Mouse (Mus musculus): ENCODE data around the gene Cp. TPM values are rescaled to one million over a fixed set of nuclear protein-coding genes. Genes with fewer than 3 reads are reported as not detected.
"Not testable (repeated sequence)": the region's sequence is repeated elsewhere in the genome, so short reads cannot be mapped to it uniquely, and the experiment has no call there.

Cp gene
- polyA plus RNA-seq, 1 experiment from 2014 or later, result 12.1 TPM

DNA sequence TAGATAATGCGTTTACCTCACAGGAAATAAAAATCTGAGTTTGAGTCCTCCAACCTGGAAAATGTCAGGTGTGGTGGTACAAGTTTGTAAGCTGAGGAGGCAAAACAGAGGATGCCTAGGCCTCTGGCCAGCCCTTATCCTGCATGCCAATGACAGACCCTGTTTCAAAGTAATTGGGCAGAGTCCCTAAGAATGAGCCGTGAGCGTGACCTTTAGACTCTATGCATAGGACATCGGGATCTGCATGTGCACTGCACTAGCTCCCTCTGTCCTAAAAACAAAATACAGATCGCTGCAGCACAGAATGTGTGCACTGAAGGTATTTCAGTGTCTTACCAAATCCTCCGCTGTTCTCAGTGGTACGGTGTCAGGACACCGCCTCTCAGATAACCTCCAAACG lies 53.6 kb downstream of the Cp start:
- no peaks in the 10 kb centered on the region for H3K9me3 ChIP-seq
- peaks cover 49% of the 10 kb centered on the region for H3K36me3 ChIP-seq

DNA sequence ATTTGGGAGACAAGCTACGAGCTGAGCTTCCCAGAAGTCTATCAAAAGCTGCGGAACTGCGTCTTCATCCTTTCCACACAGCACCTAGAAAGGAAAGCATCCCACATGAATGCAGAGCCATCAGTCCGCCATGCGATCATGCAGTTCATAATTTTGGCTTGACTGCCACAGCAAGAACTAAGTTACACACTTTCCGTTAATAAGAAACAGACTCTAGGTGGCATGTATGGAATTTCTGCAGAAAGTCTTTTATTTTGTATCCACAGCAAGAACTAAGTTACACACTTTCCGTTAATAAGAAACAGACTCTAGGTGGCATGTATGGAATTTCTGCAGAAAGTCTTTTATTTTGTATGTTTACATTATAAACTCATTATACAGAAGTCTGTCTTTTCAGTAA lies 54.1 kb downstream of the Cp start:
- not testable (repeated sequence) for H3K9me3 ChIP-seq; H3K4me2 ChIP-seq; H3K4me1 ChIP-seq (replicated peaks); H3K27me3 ChIP-seq; H3K27ac ChIP-seq; ATAC-seq (ENCODE audit: low FRiP score); H3K4me3 ChIP-seq; H3K9ac ChIP-seq
- H3K36me3 ChIP-seq, result peaks cover 53% of the 10 kb centered on the region
- 84% methylated on average over 7 of the region's 7 CpGs for WGBS

More for the DNA sequence above, 53.6 kb downstream of the Cp start:
- H3K27me3 ChIP-seq, result no peaks in the 10 kb centered on the region
- H3K9ac ChIP-seq, result no peak overlapping the region
- ATAC-seq (ENCODE audit: low FRiP score), result no peak
- H3K4me2 ChIP-seq, result no peak overlapping the region
- no peak overlapping the region for H3K27ac ChIP-seq
- 90% methylated on average over 9 of the region's 9 CpGs for WGBS
- no peaks in the 10 kb centered on the region for H3K4me1 ChIP-seq (replicated peaks)
- no peak overlapping the region for H3K4me3 ChIP-seq

DNA sequence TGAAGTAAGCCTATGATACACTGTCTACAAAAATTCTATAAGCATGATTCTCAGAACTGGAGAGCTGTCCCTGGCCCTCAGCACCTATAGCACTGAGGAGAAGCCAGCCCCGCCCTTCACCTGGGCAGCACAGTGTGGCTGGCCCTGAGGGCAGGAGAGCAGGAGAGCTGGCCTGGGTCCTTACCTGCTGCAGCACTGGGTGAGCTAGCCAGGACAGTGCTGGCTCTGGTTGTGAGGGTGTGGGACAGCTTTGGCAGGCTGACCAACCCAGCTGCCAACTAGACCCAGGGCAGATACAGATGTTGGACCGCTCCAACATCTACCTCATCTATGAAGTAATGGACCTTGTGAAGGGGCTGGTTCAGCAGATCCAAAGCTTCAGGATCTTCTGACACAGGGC lies 57.6 kb downstream of the Cp start:
- H3K9ac ChIP-seq, result no peak overlapping the region
- H3K9me3 ChIP-seq, result no peaks in the 10 kb centered on the region
- H3K4me1 ChIP-seq (replicated peaks), result no peaks in the 10 kb centered on the region
- no peaks in the 10 kb centered on the region for H3K27me3 ChIP-seq
- ATAC-seq (ENCODE audit: low FRiP score), result peak; percentile 66; the same call in 1 of the 2 replicates
- H3K36me3 ChIP-seq, result peaks cover 66% of the 10 kb centered on the region
- 97% methylated on average over 2 of the region's 2 CpGs for WGBS
- H3K4me2 ChIP-seq, result no peak overlapping the region
- no peak overlapping the region for H3K4me3 ChIP-seq
- H3K27ac ChIP-seq, result no peak overlapping the region

DNA sequence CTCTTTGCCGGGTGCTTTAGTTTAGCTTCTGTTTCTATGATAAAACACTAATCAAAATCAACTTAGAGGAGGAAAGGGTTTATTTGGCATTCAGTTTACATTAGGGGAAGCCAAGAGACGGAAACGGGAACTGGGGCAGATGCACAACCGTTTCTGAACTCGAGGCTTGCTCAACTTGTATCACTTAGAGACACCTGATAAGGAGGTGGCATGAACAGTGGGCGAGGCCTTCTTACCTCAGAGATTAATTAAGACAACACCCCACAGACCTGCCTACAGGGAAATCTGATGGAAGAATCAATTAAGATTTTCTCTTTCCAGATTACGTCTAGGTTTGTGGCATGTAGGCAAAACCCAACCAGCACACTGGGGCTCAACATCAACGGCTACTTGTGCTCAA lies 61.2 kb downstream of the Cp start:
- Histone ChIP-seq H3K27me3 (no peaks in the 10 kb centered on the region), H3K36me3 (peaks cover 73% of the 10 kb centered on the region), H3K4me3 (no peak overlapping the region), H3K9me3 (no peaks in the 10 kb centered on the region), H3K27ac (no peak overlapping the region), H3K4me2 (no peak overlapping the region), H3K4me1 (replicated peaks) (no peaks in the 10 kb centered on the region), H3K9ac (no peak overlapping the region)
- no peak for ATAC-seq (ENCODE audit: low FRiP score)
- WGBS, result 92% methylated on average over 8 of the region's 8 CpGs

DNA sequence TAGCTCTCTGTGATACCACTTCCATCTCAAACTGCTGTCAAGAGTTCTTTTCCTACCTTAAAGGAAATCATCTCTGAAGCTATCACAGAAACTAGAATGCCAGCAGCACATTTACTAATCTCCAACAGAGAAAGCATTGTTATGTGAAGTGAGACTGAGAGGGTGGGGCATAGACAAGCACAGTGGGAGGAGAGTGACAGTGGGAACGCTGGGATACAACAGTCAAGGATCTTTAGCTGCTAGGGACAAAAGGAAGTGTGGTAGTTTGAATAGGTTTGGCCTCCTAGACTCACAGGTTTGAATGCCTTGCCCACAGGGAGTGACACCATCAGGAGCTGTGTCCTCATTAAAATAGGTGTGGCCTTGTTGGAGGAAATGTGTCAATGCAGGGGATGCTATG lies 67.0 kb downstream of the Cp start:
- ATAC-seq (ENCODE audit: low FRiP score), result no peak
- Histone ChIP-seq H3K27me3 (no peaks in the 10 kb centered on the region), H3K27ac (no peak overlapping the region), H3K9me3 (no peaks in the 10 kb centered on the region), H3K4me3 (no peak overlapping the region), H3K4me2 (no peak overlapping the region), H3K36me3 (peaks cover 72% of the 10 kb centered on the region), H3K9ac (no peak overlapping the region), H3K4me1 (replicated peaks) (no peaks in the 10 kb centered on the region)
- WGBS, result 52% methylated on average over 1 of the region's 1 CpGs

DNA sequence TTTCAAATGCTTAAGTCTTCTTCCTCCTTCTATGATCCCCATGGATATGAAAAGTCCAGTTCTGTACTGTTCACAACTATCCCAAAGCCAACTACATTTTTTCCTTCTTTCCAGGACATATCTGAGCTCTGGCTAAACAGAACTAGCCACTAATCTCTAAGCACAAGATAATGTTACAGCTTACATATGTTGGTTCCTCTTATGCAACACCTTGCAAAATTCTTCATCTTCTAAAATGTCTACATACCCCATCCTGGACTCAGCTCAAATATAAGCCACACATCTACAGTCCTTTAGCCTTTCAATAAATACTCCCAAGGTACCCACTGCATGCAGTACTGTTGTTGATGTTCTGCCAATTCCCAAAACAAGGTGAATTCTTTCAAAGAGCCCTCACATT lies 69.6 kb downstream of the Cp start:
- no peak overlapping the region for H3K4me3 ChIP-seq
- peaks cover 60% of the 10 kb centered on the region for H3K36me3 ChIP-seq
- no peaks in the 10 kb centered on the region for H3K9me3 ChIP-seq
- no peak overlapping the region for H3K4me2 ChIP-seq
- H3K27ac ChIP-seq, result no peak overlapping the region
- no peak for ATAC-seq (ENCODE audit: low FRiP score)
- no peaks in the 10 kb centered on the region for H3K27me3 ChIP-seq
- no peaks in the 10 kb centered on the region for H3K4me1 ChIP-seq (replicated peaks)
- H3K9ac ChIP-seq, result no peak overlapping the region

DNA sequence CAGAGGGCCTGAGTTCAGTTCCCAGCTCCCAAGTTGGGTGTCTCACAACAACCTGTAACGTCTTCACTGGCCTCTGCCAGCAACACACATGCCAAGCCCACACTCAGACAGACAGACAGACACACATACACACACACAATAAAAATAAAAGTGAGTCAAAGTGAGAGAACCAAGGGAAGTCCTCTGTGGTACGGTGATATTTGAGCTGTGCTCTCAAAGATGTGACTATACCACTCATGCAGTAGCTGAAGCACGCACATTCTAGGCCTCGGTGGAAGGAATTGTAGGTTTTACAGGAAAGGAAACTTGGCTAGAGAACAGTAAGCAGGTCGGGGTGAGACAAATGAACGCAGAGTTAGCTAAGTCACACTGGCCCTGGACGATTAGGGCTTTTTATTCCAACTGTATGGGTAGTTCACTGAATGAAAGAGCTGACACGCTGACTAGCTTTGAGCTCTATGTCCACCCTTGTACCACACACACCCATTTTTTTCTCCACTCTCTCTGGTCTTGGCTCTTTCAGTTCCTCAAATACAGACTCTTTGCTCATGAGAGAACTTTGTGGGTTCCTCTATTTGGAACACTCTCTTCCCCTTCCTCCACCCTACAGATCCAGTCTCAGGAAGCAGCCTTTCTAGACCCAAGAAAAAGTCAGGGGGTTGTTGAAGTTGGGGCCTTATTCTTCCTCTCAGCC lies 70.3 kb downstream of the Cp start:
- Histone ChIP-seq H3K9ac (no peak overlapping the region), H3K4me2 (no peak overlapping the region), H3K9me3 (no peaks in the 10 kb centered on the region), H3K36me3 (peaks cover 55% of the 10 kb centered on the region), H3K4me1 (replicated peaks) (no peaks in the 10 kb centered on the region), H3K4me3 (no peak overlapping the region), H3K27me3 (no peaks in the 10 kb centered on the region), H3K27ac (no peak overlapping the region)
- WGBS, result 93% methylated on average over 8 of the region's 8 CpGs
- no peak for ATAC-seq (ENCODE audit: low FRiP score)

DNA sequence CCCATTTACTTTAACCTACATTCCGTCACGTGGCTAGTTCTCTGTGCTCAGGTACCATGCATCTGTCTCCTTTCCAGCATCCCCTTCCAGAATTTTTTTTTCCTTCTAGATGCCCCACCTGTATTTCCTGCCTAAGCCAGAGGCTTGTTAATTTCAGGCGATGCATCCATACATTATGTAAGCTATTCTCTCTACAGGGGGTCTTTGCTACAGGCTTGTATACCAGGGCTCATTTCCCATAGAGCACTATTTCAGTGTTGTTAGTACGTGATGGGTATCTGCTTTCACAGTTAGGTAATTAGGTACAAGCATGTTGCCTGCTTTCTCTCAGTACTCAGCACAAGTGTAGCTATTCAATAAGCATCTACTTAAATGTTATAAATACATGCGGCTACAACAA lies 70.9 kb downstream of the Cp start:
- Histone ChIP-seq H3K9me3 (no peaks in the 10 kb centered on the region), H3K27ac (no peak overlapping the region), H3K36me3 (peaks cover 49% of the 10 kb centered on the region), H3K4me2 (no peak overlapping the region), H3K4me3 (no peak overlapping the region), H3K27me3 (no peaks in the 10 kb centered on the region), H3K4me1 (replicated peaks) (no peaks in the 10 kb centered on the region), H3K9ac (no peak overlapping the region)
- ATAC-seq (ENCODE audit: low FRiP score), result no peak
- WGBS, result 87% methylated on average over 5 of the region's 5 CpGs

DNA sequence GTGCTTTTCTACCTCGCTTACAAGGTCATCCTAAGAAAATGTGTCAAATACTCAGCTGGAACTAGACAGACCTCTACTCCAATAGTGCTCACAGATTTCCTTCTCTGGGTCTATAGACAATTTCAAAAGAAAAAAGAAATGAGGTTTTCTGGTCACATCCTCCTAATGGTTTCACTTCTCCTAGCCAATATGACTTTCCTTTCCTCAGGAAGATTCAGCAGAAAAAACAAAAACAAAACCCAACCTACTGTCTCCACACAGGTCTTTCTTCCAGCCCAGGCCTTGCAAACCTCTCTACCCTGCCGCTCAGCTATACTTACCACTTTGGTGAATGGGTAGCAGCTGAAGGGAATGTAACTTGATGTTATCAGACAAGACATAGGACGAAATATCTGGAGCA lies 71.8 kb downstream of the Cp start:
- Histone ChIP-seq H3K4me1 (replicated peaks) (peaks cover 3% of the 10 kb centered on the region), H3K4me3 (no peak overlapping the region), H3K27ac (no peak overlapping the region), H3K27me3 (no peaks in the 10 kb centered on the region), H3K9me3 (no peaks in the 10 kb centered on the region), H3K36me3 (peaks cover 40% of the 10 kb centered on the region), H3K4me2 (no peak overlapping the region), H3K9ac (no peak overlapping the region)
- no peak for ATAC-seq (ENCODE audit: low FRiP score)
- 95% methylated on average over 3 of the region's 3 CpGs for WGBS

DNA sequence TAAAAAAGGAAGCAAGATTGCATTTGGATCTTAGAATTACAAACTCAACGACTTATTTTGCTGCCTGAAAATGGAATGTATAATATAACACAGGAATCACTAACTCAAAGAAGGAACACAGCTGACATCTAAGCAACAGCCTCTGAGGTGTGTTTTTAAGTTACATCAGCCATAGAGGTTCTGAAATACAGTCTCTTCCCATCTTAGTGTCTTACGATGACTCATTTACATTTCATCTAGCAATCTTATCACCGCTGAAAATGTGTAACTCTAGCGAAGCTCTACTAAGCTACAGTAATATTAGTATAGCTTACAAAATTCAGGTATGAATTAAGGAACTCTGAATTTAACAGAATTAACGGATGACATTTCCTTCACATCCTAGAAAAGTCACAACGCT lies 74.0 kb downstream of the Cp start:
- Histone ChIP-seq H3K27ac (no peak overlapping the region), H3K4me3 (no peak overlapping the region), H3K9ac (no peak overlapping the region), H3K27me3 (no peaks in the 10 kb centered on the region), H3K4me1 (replicated peaks) (peaks cover 13% of the 10 kb centered on the region), H3K36me3 (peaks cover 20% of the 10 kb centered on the region), H3K9me3 (no peaks in the 10 kb centered on the region), H3K4me2 (no peak overlapping the region)
- no peak for ATAC-seq (ENCODE audit: low FRiP score)
- 96% methylated on average over 6 of the region's 6 CpGs for WGBS

DNA sequence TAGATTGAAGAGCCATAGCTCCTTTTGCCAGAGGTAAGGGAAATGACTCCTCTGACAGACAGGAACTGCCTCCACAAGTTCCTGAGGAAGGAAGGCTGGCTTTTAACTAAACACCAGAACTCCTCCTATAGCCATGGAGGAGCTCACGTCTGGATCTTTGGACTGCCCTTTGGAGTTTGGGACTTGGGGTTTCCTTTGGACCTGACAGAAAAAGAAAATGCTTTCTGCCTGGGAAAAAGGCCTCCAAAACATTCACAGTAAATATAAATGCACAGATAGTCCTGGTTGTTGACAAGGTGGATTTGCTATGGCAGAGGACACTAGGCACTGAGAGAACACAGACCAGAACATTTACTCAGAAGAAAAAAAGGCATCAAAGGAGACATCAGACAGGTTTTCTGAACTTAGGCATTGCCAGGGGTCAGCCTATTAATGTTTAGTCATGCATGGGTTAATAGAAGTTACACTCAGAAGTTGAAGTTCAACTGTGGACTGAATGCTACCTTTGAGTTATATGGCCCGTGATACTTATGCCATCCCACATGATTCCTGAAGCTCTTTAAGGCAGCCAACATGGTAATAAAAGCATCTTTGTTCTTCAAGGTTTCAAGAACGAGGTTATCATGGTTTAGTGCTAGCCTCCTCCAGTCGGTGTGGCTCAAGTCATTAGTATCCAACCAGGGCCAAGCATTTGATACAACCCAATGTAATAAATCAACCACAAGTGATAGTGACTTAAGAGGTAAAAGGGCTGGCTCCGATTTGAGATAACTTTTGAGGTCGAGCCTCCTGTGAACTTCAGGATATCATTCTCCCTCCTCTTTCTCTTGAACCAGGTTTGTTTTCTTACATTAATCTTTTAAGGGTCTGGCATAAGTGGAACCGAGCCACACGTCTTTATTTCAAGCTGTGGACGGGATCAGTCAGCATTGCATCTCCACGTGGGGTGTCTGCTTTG lies 77.2 kb downstream of the Cp start:
- H3K9me3 ChIP-seq, result no peaks in the 10 kb centered on the region
- peak overlapping the region; percentile 81 for H3K9ac ChIP-seq
- no peaks in the 10 kb centered on the region for H3K36me3 ChIP-seq
- peak overlapping the region; percentile 74 for H3K4me2 ChIP-seq
- no peaks in the 10 kb centered on the region for H3K27me3 ChIP-seq
- no peak overlapping the region for H3K27ac ChIP-seq
- WGBS, result 20% methylated on average over 10 of the region's 10 CpGs
- H3K4me3 ChIP-seq, result peak overlapping the region; percentile 79
- H3K4me1 ChIP-seq (replicated peaks), result peaks cover 13% of the 10 kb centered on the region
- no peak for ATAC-seq (ENCODE audit: low FRiP score)

DNA sequence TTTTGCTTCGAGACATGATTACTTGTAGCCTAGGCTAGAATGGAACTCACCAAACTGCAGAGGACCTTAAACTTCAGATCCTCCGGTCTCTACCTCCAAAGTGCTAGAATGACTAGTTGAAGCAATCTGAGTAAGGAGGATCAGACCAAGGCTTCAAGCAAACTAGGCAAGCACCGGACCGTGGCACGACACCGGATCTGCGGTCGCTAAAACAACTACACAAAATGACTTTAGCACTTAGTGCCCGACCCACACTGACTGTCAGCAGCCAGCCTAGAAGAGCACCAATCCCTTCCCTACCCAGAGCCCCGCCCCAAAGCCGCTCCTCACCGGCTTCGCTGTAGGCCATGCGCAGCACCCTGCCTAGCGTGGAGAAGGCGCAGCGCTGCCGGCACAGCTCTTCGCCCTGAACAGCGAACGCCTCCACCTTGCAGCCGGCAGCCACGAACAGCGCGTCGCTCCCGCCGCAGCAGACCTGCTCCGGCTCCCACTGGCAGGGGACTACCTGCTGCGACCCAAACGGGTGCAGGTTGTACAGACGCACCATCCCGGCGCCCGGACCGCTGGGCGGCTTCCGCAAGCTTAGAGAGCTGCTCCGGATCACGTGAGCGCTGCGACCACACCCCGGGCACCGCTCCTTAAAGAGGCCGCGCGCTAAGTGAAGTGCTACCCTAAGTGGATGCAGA lies 78.0 kb downstream of the Cp start, which contains the start of gene Hps3:
TSS of gene Hps3 (minus strand) at position 597 of the 686 bp plus-strand sequence.
- Histone ChIP-seq H3K36me3 (no peaks in the 10 kb centered on the region), H3K27me3 (no peaks in the 10 kb centered on the region), H3K27ac (peak within 1 kb of the TSS; percentile 85), H3K4me3 (peak within 1 kb of the TSS; percentile 79), H3K9me3 (no peaks in the 10 kb centered on the region), H3K9ac (peak within 1 kb of the TSS; percentile 81), H3K4me2 (peak within 1 kb of the TSS; percentile 74), H3K4me1 (replicated peaks) (peaks cover 13% of the 10 kb centered on the region)
- under 1% methylated on average over 47 of the region's 47 CpGs for WGBS
- ATAC-seq (ENCODE audit: low FRiP score), result peak; percentile 100

All from hindbrain, embryonic 13.5 days (tissue).